Comparison of ENCODE assay signal across 15 mouse cellular contexts in genomic region chr2:42008941-42009340, GRCm38 (mm10).
"Had no signal": no experiment of that assay in that cellular context is flagged by ENCODE, and none has a peak within 500 bp of the region (broad histone marks: within the 10 kb centered on the region; RNA-seq: fewer than 3 reads in every experiment).

No protein-coding gene starts in this region.

- ATAC-seq: lung, postnatal 0 days had no signal

- H3K27ac ChIP-seq: kidney, embryonic 15.5 days; limb, embryonic 10.5 days; liver, embryonic 15.5 days; neural tube, embryonic 15.5 days had no signal

- H3K4me2 ChIP-seq: kidney, embryonic 15.5 days; liver, embryonic 11.5 days; liver, embryonic 15.5 days; neural tube, embryonic 15.5 days had no signal

- H3K36me3 ChIP-seq: kidney, embryonic 15.5 days; limb, embryonic 10.5 days; liver, embryonic 15.5 days; neural tube, embryonic 15.5 days had no signal

- H3K4me3 ChIP-seq: kidney, embryonic 15.5 days; limb, embryonic 10.5 days; liver, embryonic 15.5 days; neural tube, embryonic 15.5 days had no signal

- H3K4me1 ChIP-seq: kidney, embryonic 15.5 days; limb, embryonic 10.5 days; liver, embryonic 15.5 days; neural tube, embryonic 15.5 days had no signal

- H3K9me3 ChIP-seq: kidney, embryonic 15.5 days; limb, embryonic 10.5 days; liver, embryonic 15.5 days; neural tube, embryonic 15.5 days had no signal

- DNase-seq: kidney, adult 18-20 months; kidney, postnatal 14 days; layer of hippocampus, adult 9-11 months; lung, adult 2 months; lung, postnatal 36 days; right cerebral cortex, postnatal 4 days; spleen, adult 18-20 months; thymus, adult 18-20 months; thymus, postnatal 14 days had no signal

- H3K9ac ChIP-seq: kidney, embryonic 15.5 days; liver, embryonic 15.5 days; neural tube, embryonic 15.5 days had no signal

- H3K27me3 ChIP-seq: kidney, embryonic 15.5 days; liver, embryonic 15.5 days; neural tube, embryonic 15.5 days had no signal
